Mouse (Mus musculus): Measurements from ENCODE around the gene Cacna1a. TPM values are rescaled to one million over a fixed set of nuclear protein-coding genes. Genes with fewer than 3 reads are reported as not detected.
A peak's percentile ranks its signal among the peaks of the same experiment; 100 is the strongest.

Gene Cacna1a
- polyA plus RNA-seq, 1 experiment: 10.5 TPM

DNA sequence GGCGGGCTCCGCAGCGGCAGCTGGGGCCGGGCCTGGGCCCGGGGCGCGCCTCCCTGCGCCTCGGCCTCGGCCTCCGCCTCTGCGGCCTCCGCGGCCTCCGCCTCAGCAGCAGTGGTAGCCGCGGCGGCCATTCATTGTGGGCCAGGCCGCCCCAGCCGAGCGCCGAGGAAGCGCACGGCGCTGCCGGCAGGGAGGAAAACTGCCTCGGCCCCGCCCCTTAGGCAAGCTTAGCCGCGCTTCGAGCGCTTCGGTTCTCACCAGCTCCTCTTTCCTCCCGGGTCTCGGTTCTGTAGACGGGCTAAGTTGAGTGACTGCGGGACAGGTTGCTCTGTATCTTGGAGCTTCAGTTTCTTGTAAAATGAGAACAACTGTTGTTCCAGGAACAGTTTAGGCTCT is 299.5 kb downstream of the Cacna1a start, which contains the start of gene Nacc1:
Gene Nacc1, minus strand, starts transcription at position 158 of the 396 bp plus-strand sequence.
- Histone ChIP-seq H3K4me1 (replicated peaks; ENCODE audit: control insufficient read depth, insufficient read depth, low read length) (peaks cover 16% of the 10 kb centered on the region), H3K36me3 (ENCODE audit: control insufficient read depth, insufficient read depth, low read length) (no peaks in the 10 kb centered on the region)
- DNase-seq: peak; percentile 90

GRCm38 (mm10) chr8:84689091-84689915 is 301.1 kb downstream of the Cacna1a start:
- WGBS: under 1% methylated on average over 47 of the region's 47 CpGs
- TF ChIP-seq CTCF (IDR thresholded peaks at IDR 0.05; ENCODE audit: borderline replicate concordance, control insufficient read depth, extremely low read depth, insufficient read depth, low read length, poor library complexity) (no peak), POLR2A (IDR thresholded peaks at IDR 0.05; ENCODE audit: control insufficient read depth, extremely low read depth, insufficient read depth, low read length, poor library complexity) (0 out of 2 replicates have a peak, but pooled peaks have one; percentile 17)
- Histone ChIP-seq H3K4me1 (replicated peaks; ENCODE audit: control insufficient read depth, insufficient read depth, low read length) (peaks cover 16% of the 10 kb centered on the region), H3K27ac (ENCODE audit: control insufficient read depth, insufficient read depth, low read length) (no peak overlapping the region), H3K4me3 (ENCODE audit: control insufficient read depth, insufficient read depth, low read length) (peak overlapping the region; percentile 44), H3K27me3 (ENCODE audit: control insufficient read depth, insufficient read depth, low read length) (no peaks in the 10 kb centered on the region), H3K36me3 (ENCODE audit: control insufficient read depth, insufficient read depth, low read length) (no peaks in the 10 kb centered on the region)
- peak; percentile 90 for DNase-seq

More for the DNA sequence above, 299.5 kb downstream of the Cacna1a start, which contains the start of gene Nacc1:
- peak within 1 kb of the TSS; percentile 97 for H3K4me3 ChIP-seq (ENCODE audit: control insufficient read depth, insufficient read depth, low read length)
- H3K27me3 ChIP-seq (ENCODE audit: control insufficient read depth, insufficient read depth, low read length): no peaks in the 10 kb centered on the region
- TF ChIP-seq CTCF (IDR thresholded peaks at IDR 0.05; ENCODE audit: borderline replicate concordance, control insufficient read depth, extremely low read depth, insufficient read depth, low read length, poor library complexity) (peak; percentile 50; the same call in 1 of the 2 replicates), POLR2A (IDR thresholded peaks at IDR 0.05; ENCODE audit: control insufficient read depth, extremely low read depth, insufficient read depth, low read length, poor library complexity) (peak; percentile 61)
- 0% methylated on average over 26 of the region's 37 CpGs for WGBS
- peak within 1 kb of the TSS; percentile 2; the same call in 1 of the 2 replicates for H3K27ac ChIP-seq (ENCODE audit: control insufficient read depth, insufficient read depth, low read length)

Other genes starting within 250 kb of the Cacna1a start
- gene Cc2d1a, start 240.5 kb upstream of the Cacna1a start, polyA plus RNA-seq (2012; rRNA removed): 49.8 and 54.6 TPM in 2 replicates
- gene 4930432K21Rik, start 240.4 kb upstream of the Cacna1a start, polyA plus RNA-seq (2012; rRNA removed): 1.9 and 2.4 TPM in 2 replicates
- gene Nanos3, start 203.2 kb upstream of the Cacna1a start, polyA plus RNA-seq (2012; rRNA removed): 5.5 and 8.5 TPM in 2 replicates
- 53.0 and 59.0 TPM in 2 replicates for gene Zswim4, start 151.4 kb upstream of the Cacna1a start, polyA plus RNA-seq (2012; rRNA removed)
- 159 and 193 TPM in 2 replicates for gene D8Ertd738e, start 138.7 kb upstream of the Cacna1a start, polyA plus RNA-seq (2012; rRNA removed)
- 89.6 and 107 TPM in 2 replicates for gene Mri1, start 131.1 kb upstream of the Cacna1a start, polyA plus RNA-seq (2012; rRNA removed)
- gene Ccdc130, start 118.1 kb upstream of the Cacna1a start, polyA plus RNA-seq (2012; rRNA removed): 63.1 and 65.3 TPM in 2 replicates